In genomic region chr1:97809255-97809912, GRCm38 (mm10) we compare ENCODE assay signal across 9 mouse cellular contexts. TPM values are rescaled to one million over a fixed set of nuclear protein-coding genes. Genes with fewer than 3 reads are reported as not detected.
DNase-seq lines count a peak whose midpoint lies in the region; ATAC-seq and TF ChIP-seq lines count a peak whose summit lies in the region.
"Had no signal": no experiment of that assay in that cellular context is flagged by ENCODE, and none has a peak within 500 bp of the region (broad histone marks: within the 10 kb centered on the region; RNA-seq: fewer than 3 reads in every experiment).

No protein-coding gene starts in this region.

- no peaks in the 10 kb centered on the region for H3K36me3 ChIP-seq in MEL (ENCODE audit: control insufficient read depth in 1 of 2, insufficient read depth in 2 of 2, low read length in 2 of 2)
- H3K36me3 ChIP-seq in midbrain, embryonic 15.5 days (replicated peaks), result no peaks in the 10 kb centered on the region

- no peaks in the 10 kb centered on the region for H3K27me3 ChIP-seq in MEL (ENCODE audit: control insufficient read depth in 1 of 2, insufficient read depth in 2 of 2, low read length in 2 of 2)
- no peaks in the 10 kb centered on the region for H3K27me3 ChIP-seq in midbrain, embryonic 15.5 days (replicated peaks)

- no peaks in the 10 kb centered on the region for H3K9me3 ChIP-seq in MEL (replicated peaks; ENCODE audit: insufficient read depth, low read length)
- no peaks in the 10 kb centered on the region for H3K9me3 ChIP-seq in midbrain, embryonic 15.5 days

- no peak overlapping the region for H3K9ac ChIP-seq in MEL (ENCODE audit: control insufficient read depth, low read depth, low read length, poor library complexity, severe bottlenecking)
- no peak overlapping the region for H3K9ac ChIP-seq in midbrain, embryonic 15.5 days

- TF ChIP-seq POLR2A in MEL (IDR thresholded peaks at IDR 0.05; ENCODE audit: control insufficient read depth in 1 of 2, insufficient read depth in 1 of 2, low read depth in 1 of 2, low read length in 2 of 2, poor library complexity in 1 of 2), result no peak

- no peaks in the 10 kb centered on the region for H3K79me2 ChIP-seq in MEL (ENCODE audit: control insufficient read depth, insufficient read depth, low read length, poor library complexity)

- H3K4me2 ChIP-seq in midbrain, embryonic 15.5 days, result no peak overlapping the region

- ATAC-seq in midbrain, embryonic 15.5 days (replicated peaks), result peak; percentile 70

- no peak for TF ChIP-seq EP300 in MEL (IDR thresholded peaks at IDR 0.05; ENCODE audit: low read depth in 1 of 2, low read length in 2 of 2)

- peak in 1 of 2 experiments; percentile 25 for DNase-seq in layer of hippocampus, adult 2 months (ENCODE audit: low spot score in 2 of 2)
- no peak for DNase-seq in layer of hippocampus, adult 9-11 months
- DNase-seq in MEL (ENCODE audit: low read depth, low spot score), result peak; percentile 68
- peak; percentile 17 for DNase-seq in embryo, embryonic 10 days (ENCODE audit: low spot score)
- no peak for DNase-seq in spleen, postnatal 10 days (ENCODE audit: low spot score in 2 of 2)
- DNase-seq in gastrocnemius, postnatal 25 days, result no peak
- DNase-seq: adrenal gland, postnatal 25 days; kidney, postnatal 4 days had no signal

- no peak overlapping the region for H3K4me3 ChIP-seq in layer of hippocampus, adult 2 months
- H3K4me3 ChIP-seq in MEL (ENCODE audit: control insufficient read depth in 1 of 2, insufficient read depth in 1 of 2, low read depth in 2 of 2, low read length in 2 of 2), result no peak overlapping the region
- no peak overlapping the region for H3K4me3 ChIP-seq in midbrain, embryonic 15.5 days

- TF ChIP-seq RAD21 in MEL (IDR thresholded peaks at IDR 0.05; ENCODE audit: low read depth, low read length), result peak; percentile 98

- peak; percentile 92 for TF ChIP-seq CTCF in layer of hippocampus, adult 2 months (conservative IDR thresholded peaks at IDR 0.05)
- peak; percentile 23 to 79 (median 35); a peak in 4 of 6 replicates for TF ChIP-seq CTCF in MEL (IDR thresholded peaks at IDR 0.05 in 2 of 3, conservative IDR thresholded peaks at IDR 0.05 in 1 of 3; ENCODE audit: control insufficient read depth in 1 of 3, insufficient read depth in 1 of 3, low read depth in 2 of 3, low read length in 3 of 3, poor library complexity in 1 of 3, severe bottlenecking in 1 of 3)

- WGBS in midbrain, embryonic 15.5 days, result 39% methylated on average over 2 of the region's 2 CpGs

- no peak overlapping the region for H3K27ac ChIP-seq in layer of hippocampus, adult 2 months
- H3K27ac ChIP-seq in MEL (ENCODE audit: control insufficient read depth, low read depth, low read length), result no peak overlapping the region
- no peak overlapping the region for H3K27ac ChIP-seq in midbrain, embryonic 15.5 days

- no peaks in the 10 kb centered on the region for H3K4me1 ChIP-seq in MEL (ENCODE audit: control insufficient read depth in 1 of 2, insufficient read depth in 2 of 2, low read length in 2 of 2)
- H3K4me1 ChIP-seq in midbrain, embryonic 15.5 days, result no peaks in the 10 kb centered on the region

TF ChIP-seq in MEL, 35 proteins besides CTCF, POLR2A, EP300 and RAD21:
- TF ChIP-seq GATA1 (IDR thresholded peaks at IDR 0.05; ENCODE audit: low read depth, low read length), result no peak
- peak; percentile 94 for TF ChIP-seq ZC3H11A (IDR thresholded peaks at IDR 0.05; ENCODE audit: low read depth, low read length)
- TF ChIP-seq SMC3 (IDR thresholded peaks at IDR 0.05; ENCODE audit: low read depth, low read length), result peak; percentile 87
TF ChIP-seq in MEL: peak in this region for 2.

RNA-seq across cellular contexts. Expression of gene Ppip5k2, which starts 39.2 kb away (rescaled TPM):
- 10 to 100 TPM; 19.3 to 20.8 TPM for total RNA-seq in layer of hippocampus, adult 2 months (2021)
- total RNA-seq in MEL (2012; rRNA removed), result 57.4 and 60.7 TPM in 2 replicates
- polyA plus RNA-seq in MEL (2012; ENCODE audit: insufficient read depth in 1 of 2, insufficient read length in 2 of 2, low read depth in 1 of 2, low replicate concordance in 2 of 2, missing spikeins in 1 of 2), result 100 to 1,000 TPM in 1 of 2 experiments, 10 to 100 TPM in 1; 47.2 to 651 TPM
- 59.9 and 69.9 TPM in 2 replicates for polyA plus RNA-seq in midbrain, embryonic 15.5 days (2015; fragmentation: Nextera tagmentation; extraction: Ambion mirVana)
- 1 to 10 TPM; 1.8 to 2.6 TPM for total RNA-seq in gastrocnemius, postnatal 25 days (2021)

RNA-seq across cellular contexts. Expression of gene Gin1, which starts 39.4 kb away (rescaled TPM):
- 10 to 100 TPM; 11.3 to 11.4 TPM for total RNA-seq in layer of hippocampus, adult 2 months (2021)
- total RNA-seq in MEL (2012; rRNA removed), result 12.3 and 13.6 TPM in 2 replicates
- polyA plus RNA-seq in MEL (2012; ENCODE audit: insufficient read depth in 1 of 2, insufficient read length in 2 of 2, low read depth in 1 of 2, low replicate concordance in 2 of 2, missing spikeins in 1 of 2), result 10 to 100 TPM in 1 of 2 experiments, not detected in 1; 20.6 TPM
- polyA plus RNA-seq in midbrain, embryonic 15.5 days (2015; fragmentation: Nextera tagmentation; extraction: Ambion mirVana), result 14.6 and 16.4 TPM in 2 replicates
- 1 to 10 TPM; 2.9 to 3.1 TPM for total RNA-seq in gastrocnemius, postnatal 25 days (2021)

Comparison
In these comparisons a context has a peak if more than half of its experiments do, and no peak if none do; other contexts are left out.
1. DNase-seq: peak in MEL (single experiment) and embryo, embryonic 10 days (single experiment); none in layer of hippocampus, adult 9-11 months (single experiment), spleen, postnatal 10 days (0 of 2) and gastrocnemius, postnatal 25 days (single experiment).
2. RNA of gene Ppip5k2, which starts 39.2 kb away (total RNA-seq): 57.4 to 60.7 TPM in MEL and 19.3 to 20.8 TPM in layer of hippocampus, adult 2 months; 1.8 to 2.6 TPM in gastrocnemius, postnatal 25 days; every median in the first group is over 4 times any median in the second.